Mouse (Mus musculus): ENCODE results near the gene Tm7sf3. TPM values are rescaled to one million over a fixed set of nuclear protein-coding genes. Genes with fewer than 3 reads are reported as not detected.
A peak's percentile ranks its signal among the peaks of the same experiment; 100 is the strongest.

The Tm7sf3 gene
- polyA plus RNA-seq, 1 experiment from 2014 or later, result 54.8 TPM

DNA sequence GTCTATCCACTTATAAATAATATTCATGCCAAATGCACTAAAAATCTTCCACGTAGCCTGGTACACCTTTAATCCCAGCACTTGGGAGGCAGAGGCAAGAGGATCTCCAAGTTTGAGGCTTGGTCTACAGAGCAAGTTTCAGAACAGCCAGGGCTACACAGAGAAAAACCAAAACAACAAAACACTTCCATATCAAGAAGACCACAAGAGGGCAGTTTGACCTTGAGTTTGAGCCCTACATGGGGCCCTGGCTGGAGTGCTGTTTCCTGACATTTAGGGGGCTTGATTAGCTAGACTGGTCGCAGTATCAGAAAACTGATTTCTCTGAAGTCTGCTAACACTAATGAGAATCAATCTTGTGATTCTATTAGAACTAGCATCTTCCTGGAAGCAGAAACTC, 18.0 kb upstream of the Tm7sf3 start:
- DNase-seq (ENCODE audit: low read depth, low spot score) (no peak), ATAC-seq (peak; percentile 54)
- H3K27me3 ChIP-seq, result no peaks in the 10 kb centered on the region
- TF ChIP-seq CTCF (IDR thresholded peaks at IDR 0.05), result peak; percentile 73
- POLR2A ChIA-PET, result interaction anchor here (0.6 kb wide), 1 partner anchor 10 kb away, joined by 3 read pairs; no protein-coding TSS in a partner anchor
- in situ Hi-C loops (cut with MboI; ENCODE audit: low pct_unique_long_range_greater_than_20kb), result no loop called here
- CTCF ChIA-PET, result interaction anchor here (0.7 to 4.9 kb wide), 5 partner anchors 14 to 1151 kb away, joined by 3 to 46 read pairs (median 3); partner anchors contain the start of genes Med21 and Tm7sf3

GRCm38 (mm10) chr6:146653197-146653596, 10.6 kb upstream of the Tm7sf3 start:
- in situ Hi-C loops (cut with MboI; ENCODE audit: low pct_unique_long_range_greater_than_20kb), result loop anchor here (10.0 kb wide), 1 partner anchor 332 kb away; no protein-coding TSS in a partner anchor
- no peak for ATAC-seq
- POLR2A ChIA-PET, result no interaction called here

GRCm38 (mm10) chr6:146651431-146651830, 8.8 kb upstream of the Tm7sf3 start:
- no peak for TF ChIP-seq CTCF (IDR thresholded peaks at IDR 0.05)
- POLR2A ChIA-PET, result no interaction called here
- DNase-seq (ENCODE audit: low read depth, low spot score), result no peak
- no peak for ATAC-seq
- CTCF ChIA-PET, result no interaction called here
- H3K27me3 ChIP-seq, result no peaks in the 10 kb centered on the region
- in situ Hi-C loops (cut with MboI; ENCODE audit: low pct_unique_long_range_greater_than_20kb), result loop anchor here (10.0 kb wide), 1 partner anchor 333 kb away; no protein-coding TSS in a partner anchor

More at GRCm38 (mm10) chr6:146653197-146653596, 10.6 kb upstream of the Tm7sf3 start:
- no peak for TF ChIP-seq CTCF (IDR thresholded peaks at IDR 0.05)
- CTCF ChIA-PET, result interaction anchor here (0.9 to 1.0 kb wide), 2 partner anchors 9 to 108 kb away, joined by 3 read pairs; no protein-coding TSS in a partner anchor
- H3K27me3 ChIP-seq, result no peaks in the 10 kb centered on the region
- DNase-seq (ENCODE audit: low read depth, low spot score), result no peak

GRCm38 (mm10) chr6:146650013-146650412, 7.4 kb upstream of the Tm7sf3 start:
- TF ChIP-seq CTCF (IDR thresholded peaks at IDR 0.05), result no peak
- ChIA-PET CTCF (no interaction called here), POLR2A (no interaction called here)
- ATAC-seq, result no peak
- no peaks in the 10 kb centered on the region for H3K27me3 ChIP-seq
- in situ Hi-C loops (cut with MboI; ENCODE audit: low pct_unique_long_range_greater_than_20kb), result loop anchor here (10.0 kb wide), 1 partner anchor 335 kb away; no protein-coding TSS in a partner anchor
- DNase-seq (ENCODE audit: low read depth, low spot score), result no peak

DNA sequence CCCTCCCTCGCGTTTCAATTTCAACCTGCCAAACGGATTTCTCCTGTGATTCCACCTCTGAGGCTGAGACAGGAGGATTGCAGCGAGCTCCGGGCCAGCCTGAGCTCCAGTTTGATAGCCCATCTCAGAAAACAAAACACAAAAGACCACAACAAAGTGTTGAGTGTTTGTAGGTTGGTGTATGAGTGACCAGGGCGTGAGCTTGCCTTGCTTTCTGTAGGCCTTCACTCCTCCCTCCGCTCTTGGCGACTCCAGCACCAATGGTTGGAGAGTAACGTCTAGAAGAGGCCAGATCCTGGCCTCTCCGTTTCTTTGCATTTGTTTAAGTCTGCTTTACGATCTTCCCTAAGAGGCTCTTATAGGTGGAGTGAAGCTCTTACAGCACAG, 553 bp upstream of the Tm7sf3 start:
- in situ Hi-C loops (cut with MboI; ENCODE audit: low pct_unique_long_range_greater_than_20kb), result no loop called here

DNA sequence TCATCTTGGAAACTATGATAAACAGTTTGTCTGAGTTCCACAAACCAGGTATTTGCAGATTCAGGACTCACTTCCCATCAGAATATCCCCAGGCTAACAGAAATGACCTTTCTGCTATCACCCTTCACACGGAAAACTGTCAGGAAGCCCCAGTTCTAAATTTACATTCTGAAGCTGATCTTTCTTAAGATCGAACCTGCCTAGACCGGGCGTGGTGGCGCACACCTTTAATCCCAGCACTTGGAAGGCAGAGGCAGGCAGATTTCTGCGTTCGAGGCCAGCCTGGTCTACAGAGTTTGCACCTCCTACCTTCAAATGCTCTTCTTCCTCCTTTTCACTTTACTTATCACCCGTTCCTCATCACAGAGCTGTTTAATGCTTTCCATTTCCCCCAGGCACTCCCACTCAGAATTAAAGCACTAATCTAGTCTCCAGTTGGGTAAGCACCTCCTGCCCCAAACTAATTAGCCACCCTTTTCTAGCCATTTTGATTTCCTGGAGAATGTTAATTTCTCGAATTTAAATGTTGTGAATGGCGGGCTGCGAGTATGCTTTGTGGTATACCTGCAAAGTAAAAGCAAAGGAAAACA, 908 bp downstream of the Tm7sf3 start:
- POLR2A ChIA-PET, result no interaction called here
- TF ChIP-seq CTCF (IDR thresholded peaks at IDR 0.05), result no peak
- H3K27me3 ChIP-seq, result no peaks in the 10 kb centered on the region
- ATAC-seq (no peak), DNase-seq (ENCODE audit: low read depth, low spot score) (no peak)
- in situ Hi-C loops (cut with MboI; ENCODE audit: low pct_unique_long_range_greater_than_20kb), result no loop called here
- CTCF ChIA-PET, result interaction anchor here (1.5 kb wide), 1 partner anchor 19 kb away, joined by 3 read pairs; no protein-coding TSS in a partner anchor

More for the DNA sequence above, 553 bp upstream of the Tm7sf3 start:
- POLR2A ChIA-PET, result no interaction called here
- CTCF ChIA-PET, result interaction anchor here (1.5 to 2.0 kb wide), 2 partner anchors 18 to 233 kb away, joined by 3 to 5 read pairs; no protein-coding TSS in a partner anchor
- ATAC-seq, result peak; percentile 29
- DNase-seq (ENCODE audit: low read depth, low spot score), result no peak
- no peak for TF ChIP-seq CTCF (IDR thresholded peaks at IDR 0.05)
- no peaks in the 10 kb centered on the region for H3K27me3 ChIP-seq

GRCm38 (mm10) chr6:146640991-146641390, 1.6 kb downstream of the Tm7sf3 start:
- CTCF ChIA-PET, result no interaction called here
- no peaks in the 10 kb centered on the region for H3K27me3 ChIP-seq
- in situ Hi-C loops (cut with MboI; ENCODE audit: low pct_unique_long_range_greater_than_20kb), result no loop called here

GRCm38 (mm10) chr6:146640068-146640965, 2.3 kb downstream of the Tm7sf3 start:
- DNase-seq (ENCODE audit: low read depth, low spot score) (no peak), ATAC-seq (no peak)
- ChIA-PET POLR2A (interaction anchor here (0.5 kb wide), 1 partner anchor 84 kb away, joined by 4 read pairs; no protein-coding TSS in a partner anchor), CTCF (no interaction called here)
- in situ Hi-C loops (cut with MboI; ENCODE audit: low pct_unique_long_range_greater_than_20kb), result no loop called here
- TF ChIP-seq CTCF (IDR thresholded peaks at IDR 0.05), result no peak
- H3K27me3 ChIP-seq, result no peaks in the 10 kb centered on the region

More at GRCm38 (mm10) chr6:146640991-146641390, 1.6 kb downstream of the Tm7sf3 start:
- ATAC-seq, result no peak
- TF ChIP-seq CTCF (IDR thresholded peaks at IDR 0.05), result no peak
- POLR2A ChIA-PET, result no interaction called here
- DNase-seq (ENCODE audit: low read depth, low spot score), result no peak

- no peak for TF ChIP-seq CTCF (IDR thresholded peaks at IDR 0.05)
- in situ Hi-C loops (cut with MboI; ENCODE audit: low pct_unique_long_range_greater_than_20kb), result no loop called here
Observed at GRCm38 (mm10) chr6:146636482-146636881, 6.1 kb downstream of the Tm7sf3 start.

DNA sequence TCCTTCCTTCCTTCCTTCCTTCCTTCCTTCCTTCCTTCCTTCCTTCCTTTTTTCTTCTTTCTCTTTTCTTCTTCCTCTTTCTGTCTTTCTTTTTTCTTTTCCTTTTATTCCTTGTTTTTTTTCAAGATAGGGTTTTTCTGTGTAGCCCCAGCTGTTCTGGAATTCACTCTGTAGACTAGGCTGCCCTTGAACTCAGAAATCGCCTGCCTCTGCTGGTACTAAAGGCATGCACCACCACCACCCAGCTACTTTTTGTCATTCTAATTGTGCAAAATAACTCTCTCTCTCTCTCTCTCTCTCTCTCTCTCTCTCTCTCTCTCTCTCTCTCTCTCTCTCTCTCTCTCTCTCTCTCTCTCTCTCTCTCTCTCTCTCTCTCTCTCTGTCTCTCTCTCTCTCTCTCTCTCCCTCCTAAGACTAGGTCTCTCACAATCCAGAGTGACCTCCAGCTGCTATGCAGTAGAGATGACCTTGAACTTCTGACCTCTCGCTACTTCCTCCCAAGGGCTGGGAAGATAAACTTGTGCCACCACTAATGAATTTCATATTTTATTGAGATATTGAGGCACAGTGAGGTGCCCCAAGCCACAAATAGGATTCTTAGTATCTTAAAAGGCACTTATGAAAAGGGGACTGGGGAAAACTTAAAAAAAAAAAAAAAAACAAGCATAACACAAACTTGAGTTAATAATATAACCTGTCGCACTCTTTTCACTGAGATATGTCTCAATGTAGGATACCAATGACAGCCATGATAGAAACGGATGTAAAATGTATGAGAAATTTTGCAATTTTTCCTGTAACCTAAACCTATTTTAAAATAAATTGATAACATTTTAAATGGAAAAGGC, 7.6 kb downstream of the Tm7sf3 start:
- no peak for DNase-seq (ENCODE audit: low read depth, low spot score)
- H3K27me3 ChIP-seq, result no peaks in the 10 kb centered on the region
- TF ChIP-seq CTCF (IDR thresholded peaks at IDR 0.05), result no peak
- CTCF ChIA-PET, result no interaction called here
- POLR2A ChIA-PET, result interaction anchor here (0.6 to 0.7 kb wide), 2 partner anchors 91 to 126 kb away, joined by 3 to 4 read pairs; no protein-coding TSS in a partner anchor
- no peak for ATAC-seq
- in situ Hi-C loops (cut with MboI; ENCODE audit: low pct_unique_long_range_greater_than_20kb), result no loop called here

More at GRCm38 (mm10) chr6:146636482-146636881, 6.1 kb downstream of the Tm7sf3 start:
- ATAC-seq (no peak), DNase-seq (ENCODE audit: low read depth, low spot score) (no peak)
- H3K27me3 ChIP-seq, result no peaks in the 10 kb centered on the region
- POLR2A ChIA-PET, result interaction anchor here (0.7 kb wide), 1 partner anchor 79 kb away, joined by 3 read pairs; no protein-coding TSS in a partner anchor
- CTCF ChIA-PET, result no interaction called here
